Mouse (Mus musculus): ENCODE results near the gene Gp1ba.

- TF ChIP-seq CTCF (IDR thresholded peaks at IDR 0.05; ENCODE audit: control insufficient read depth, insufficient read depth, insufficient replicate concordance, low read depth, low read length) (no peak), POLR2A (IDR thresholded peaks at IDR 0.05; ENCODE audit: control insufficient read depth, low read depth, low read length) (no peak; the same call in 1 of the 2 replicates)
Observed at GRCm38 (mm10) chr11:70653345-70654197, 14.6 kb downstream of the Gp1ba start.

Measured in testis, adult 2 months (tissue).